Mouse (Mus musculus): ENCODE measurements around the gene Rgs3. TPM values are rescaled to one million over a fixed set of nuclear protein-coding genes. Genes with fewer than 3 reads are reported as not detected.

Gene Rgs3
- polyA plus RNA-seq, 1 experiment from 2014 or later, result 62.0 TPM

GRCm38 (mm10) chr4:62541802-62542201 is 17.8 kb upstream of the Rgs3 start:
- Histone ChIP-seq H3K4me1 (ENCODE audit: insufficient read depth, low read length) (no peaks in the 10 kb centered on the region), H3K9ac (replicated peaks; ENCODE audit: low read length) (no peak overlapping the region), H3K27me3 (ENCODE audit: insufficient read depth, low read length) (no peaks in the 10 kb centered on the region), H3K27ac (ENCODE audit: low read length) (no peak overlapping the region), H3K36me3 (ENCODE audit: insufficient read depth, low read length) (no peaks in the 10 kb centered on the region), H3K4me2 (replicated peaks; ENCODE audit: low read depth, low read length) (no peak overlapping the region), H3K4me3 (ENCODE audit: low read length) (no peak overlapping the region), H3K9me3 (ENCODE audit: low read length) (no peaks in the 10 kb centered on the region)
- WGBS, result 82% methylated on average over 3 of the region's 3 CpGs
- no peak for ATAC-seq (ENCODE audit: low FRiP score, low TSS enrichment)

GRCm38 (mm10) chr4:62543782-62544181 is 15.9 kb upstream of the Rgs3 start:
- Histone ChIP-seq H3K36me3 (ENCODE audit: insufficient read depth, low read length) (no peaks in the 10 kb centered on the region), H3K9me3 (ENCODE audit: low read length) (no peaks in the 10 kb centered on the region), H3K27ac (ENCODE audit: low read length) (no peak overlapping the region), H3K27me3 (ENCODE audit: insufficient read depth, low read length) (no peaks in the 10 kb centered on the region), H3K4me1 (ENCODE audit: insufficient read depth, low read length) (no peaks in the 10 kb centered on the region), H3K9ac (replicated peaks; ENCODE audit: low read length) (no peak overlapping the region), H3K4me2 (replicated peaks; ENCODE audit: low read depth, low read length) (no peak overlapping the region), H3K4me3 (ENCODE audit: low read length) (no peak overlapping the region)
- WGBS, result 86% methylated on average over 6 of the region's 6 CpGs
- ATAC-seq (ENCODE audit: low FRiP score, low TSS enrichment), result no peak

DNA sequence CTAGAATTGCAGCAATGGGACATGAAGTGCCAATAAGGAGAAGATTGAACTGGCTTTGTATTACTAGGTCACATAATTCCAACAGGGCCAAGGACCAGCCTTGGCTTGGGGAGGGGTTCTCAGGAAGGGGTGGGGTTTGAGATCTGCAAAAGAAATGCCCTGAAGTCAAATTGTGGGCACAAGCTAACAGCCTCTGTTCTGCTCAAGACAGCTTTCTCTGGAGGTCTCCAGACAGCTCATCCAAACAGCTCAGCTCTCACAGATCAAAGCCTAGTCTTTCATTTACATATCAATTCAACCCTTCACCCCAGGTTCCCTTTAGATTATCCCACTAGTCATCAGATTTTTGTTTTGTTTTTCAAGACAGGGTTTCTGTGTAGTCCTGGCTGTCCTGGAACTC is 14.8 kb upstream of the Rgs3 start:
- Histone ChIP-seq H3K9ac (replicated peaks; ENCODE audit: low read length) (no peak overlapping the region), H3K4me3 (ENCODE audit: low read length) (no peak overlapping the region), H3K9me3 (ENCODE audit: low read length) (no peaks in the 10 kb centered on the region), H3K27me3 (ENCODE audit: insufficient read depth, low read length) (no peaks in the 10 kb centered on the region), H3K4me2 (replicated peaks; ENCODE audit: low read depth, low read length) (no peak overlapping the region), H3K4me1 (ENCODE audit: insufficient read depth, low read length) (no peaks in the 10 kb centered on the region), H3K27ac (ENCODE audit: low read length) (no peak overlapping the region), H3K36me3 (ENCODE audit: insufficient read depth, low read length) (no peaks in the 10 kb centered on the region)
- no peak for ATAC-seq (ENCODE audit: low FRiP score, low TSS enrichment)

GRCm38 (mm10) chr4:62551966-62552365 is 7.7 kb upstream of the Rgs3 start:
- Histone ChIP-seq H3K27ac (ENCODE audit: low read length) (no peak overlapping the region), H3K4me2 (replicated peaks; ENCODE audit: low read depth, low read length) (no peak overlapping the region), H3K27me3 (ENCODE audit: insufficient read depth, low read length) (no peaks in the 10 kb centered on the region), H3K36me3 (ENCODE audit: insufficient read depth, low read length) (no peaks in the 10 kb centered on the region), H3K4me3 (ENCODE audit: low read length) (no peak overlapping the region), H3K9ac (replicated peaks; ENCODE audit: low read length) (no peak overlapping the region), H3K4me1 (ENCODE audit: insufficient read depth, low read length) (no peaks in the 10 kb centered on the region), H3K9me3 (ENCODE audit: low read length) (no peaks in the 10 kb centered on the region)
- WGBS, result 70% methylated on average over 7 of the region's 7 CpGs
- no peak for ATAC-seq (ENCODE audit: low FRiP score, low TSS enrichment)

DNA sequence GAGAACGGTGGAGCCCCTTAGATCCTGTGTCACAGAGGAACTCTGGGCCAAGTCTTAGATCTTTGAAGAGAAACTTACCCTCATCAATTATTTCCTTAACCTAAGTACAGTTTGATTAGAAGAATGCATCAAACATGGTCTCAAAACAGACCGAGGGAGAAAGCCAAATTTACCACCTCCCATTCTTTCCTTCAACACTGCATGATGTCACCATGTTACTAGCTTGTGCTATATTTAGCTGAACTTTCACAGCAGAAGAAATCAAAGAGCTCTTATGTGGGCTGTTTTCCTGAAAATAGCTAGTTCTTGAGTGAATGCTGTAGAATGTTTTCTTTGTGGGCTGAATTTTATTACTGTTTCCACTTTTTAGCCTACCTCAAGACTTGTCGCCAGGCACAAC is 2.2 kb upstream of the Rgs3 start:
- Histone ChIP-seq H3K4me3 (ENCODE audit: low read length) (no peak overlapping the region), H3K4me2 (replicated peaks; ENCODE audit: low read depth, low read length) (no peak overlapping the region), H3K36me3 (ENCODE audit: insufficient read depth, low read length) (no peaks in the 10 kb centered on the region), H3K27me3 (ENCODE audit: insufficient read depth, low read length) (no peaks in the 10 kb centered on the region), H3K9ac (replicated peaks; ENCODE audit: low read length) (no peak overlapping the region), H3K9me3 (ENCODE audit: low read length) (no peaks in the 10 kb centered on the region), H3K27ac (ENCODE audit: low read length) (no peak overlapping the region), H3K4me1 (ENCODE audit: insufficient read depth, low read length) (no peaks in the 10 kb centered on the region)
- ATAC-seq (ENCODE audit: low FRiP score, low TSS enrichment), result no peak
- WGBS, result 50% methylated on average over 3 of the region's 3 CpGs

DNA sequence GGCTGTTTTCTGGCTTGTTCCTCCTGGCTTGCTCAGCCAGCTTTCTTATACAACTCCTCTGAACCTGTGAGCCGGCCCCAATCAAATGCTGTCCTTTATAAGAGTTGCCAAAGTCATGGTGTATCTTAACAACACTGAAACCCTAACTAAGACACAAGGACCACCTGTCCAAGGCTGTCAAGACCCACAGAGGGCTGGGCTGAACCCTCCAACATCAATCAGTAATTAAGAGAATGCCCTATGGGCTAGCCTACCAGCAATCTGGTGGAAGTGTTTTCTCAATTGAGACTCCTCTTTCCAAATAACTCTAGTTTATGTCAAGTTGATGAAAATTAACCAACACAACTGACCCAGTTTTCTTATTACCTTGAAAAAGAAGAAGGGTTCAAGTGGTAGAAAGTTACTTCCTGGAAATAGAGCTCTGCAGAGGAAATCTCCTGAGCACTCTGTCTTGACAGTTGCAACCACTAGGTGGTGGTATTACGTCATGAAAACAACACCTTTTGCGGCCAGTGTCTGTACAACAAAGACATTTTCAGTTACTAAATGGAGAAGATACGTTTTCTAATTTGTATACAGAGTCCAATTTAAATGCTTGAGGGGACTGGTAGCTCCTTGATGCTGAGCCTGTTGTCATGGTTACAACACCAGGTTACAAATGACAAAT is 1.4 kb downstream of the Rgs3 start:
- no peaks in the 10 kb centered on the region for H3K36me3 ChIP-seq (ENCODE audit: insufficient read depth, low read length)
- peaks cover under 1% of the 10 kb centered on the region; the same call in 1 of the 2 replicates for H3K4me1 ChIP-seq (ENCODE audit: insufficient read depth, low read length)
- peak; percentile 69; the same call in 1 of the 2 replicates for ATAC-seq (ENCODE audit: low FRiP score, low TSS enrichment)
- 22% methylated on average over 4 of the region's 4 CpGs for WGBS
- H3K4me2 ChIP-seq (replicated peaks; ENCODE audit: low read depth, low read length), result no peak overlapping the region
- no peaks in the 10 kb centered on the region for H3K27me3 ChIP-seq (ENCODE audit: insufficient read depth, low read length)
- no peak overlapping the region for H3K27ac ChIP-seq (ENCODE audit: low read length)
- no peak overlapping the region for H3K4me3 ChIP-seq (ENCODE audit: low read length)
- H3K9ac ChIP-seq (replicated peaks; ENCODE audit: low read length), result no peak overlapping the region
- no peaks in the 10 kb centered on the region for H3K9me3 ChIP-seq (ENCODE audit: low read length)

DNA sequence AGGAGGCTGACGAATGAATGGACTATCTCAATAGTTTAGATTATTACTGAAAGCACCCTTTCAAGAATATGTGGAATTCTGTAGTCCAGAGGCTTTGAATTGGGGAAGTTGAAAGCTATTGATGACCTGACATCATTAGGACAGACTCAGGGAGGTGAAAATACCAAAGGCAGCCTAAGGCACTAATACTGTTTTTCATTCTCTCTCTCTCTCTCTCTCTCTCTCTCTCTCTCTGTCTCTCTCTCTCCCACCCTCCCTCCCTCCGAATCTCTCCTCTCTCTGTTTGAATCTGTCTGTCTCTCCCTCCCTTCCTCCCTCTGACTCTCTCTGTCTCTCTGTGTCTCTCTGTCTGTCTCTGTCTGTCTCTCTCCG is 2.0 kb downstream of the Rgs3 start:
- H3K4me2 ChIP-seq (replicated peaks; ENCODE audit: low read depth, low read length), result no peak overlapping the region
- H3K9me3 ChIP-seq (ENCODE audit: low read length), result no peaks in the 10 kb centered on the region
- no peaks in the 10 kb centered on the region for H3K36me3 ChIP-seq (ENCODE audit: insufficient read depth, low read length)
- 69% methylated on average over 3 of the region's 3 CpGs for WGBS
- no peaks in the 10 kb centered on the region for H3K27me3 ChIP-seq (ENCODE audit: insufficient read depth, low read length)
- no peak overlapping the region for H3K27ac ChIP-seq (ENCODE audit: low read length)
- peaks cover 6% of the 10 kb centered on the region; the same call in 1 of the 2 replicates for H3K4me1 ChIP-seq (ENCODE audit: insufficient read depth, low read length)
- no peak overlapping the region for H3K4me3 ChIP-seq (ENCODE audit: low read length)
- no peak overlapping the region for H3K9ac ChIP-seq (replicated peaks; ENCODE audit: low read length)
- ATAC-seq (ENCODE audit: low FRiP score, low TSS enrichment), result no peak

- Histone ChIP-seq H3K4me1 (ENCODE audit: insufficient read depth, low read length) (peaks cover 6% of the 10 kb centered on the region; the same call in 1 of the 2 replicates), H3K27me3 (ENCODE audit: insufficient read depth, low read length) (no peaks in the 10 kb centered on the region), H3K9me3 (ENCODE audit: low read length) (no peaks in the 10 kb centered on the region), H3K27ac (ENCODE audit: low read length) (no peak overlapping the region), H3K36me3 (ENCODE audit: insufficient read depth, low read length) (no peaks in the 10 kb centered on the region), H3K4me3 (ENCODE audit: low read length) (no peak overlapping the region), H3K9ac (replicated peaks; ENCODE audit: low read length) (no peak overlapping the region), H3K4me2 (replicated peaks; ENCODE audit: low read depth, low read length) (no peak overlapping the region)
- ATAC-seq (ENCODE audit: low FRiP score, low TSS enrichment), result no peak
- 64% methylated on average over 4 of the region's 4 CpGs for whole genome bisulfite sequencing
Observed at GRCm38 (mm10) chr4:62562006-62562405, 2.4 kb downstream of the Rgs3 start.

DNA sequence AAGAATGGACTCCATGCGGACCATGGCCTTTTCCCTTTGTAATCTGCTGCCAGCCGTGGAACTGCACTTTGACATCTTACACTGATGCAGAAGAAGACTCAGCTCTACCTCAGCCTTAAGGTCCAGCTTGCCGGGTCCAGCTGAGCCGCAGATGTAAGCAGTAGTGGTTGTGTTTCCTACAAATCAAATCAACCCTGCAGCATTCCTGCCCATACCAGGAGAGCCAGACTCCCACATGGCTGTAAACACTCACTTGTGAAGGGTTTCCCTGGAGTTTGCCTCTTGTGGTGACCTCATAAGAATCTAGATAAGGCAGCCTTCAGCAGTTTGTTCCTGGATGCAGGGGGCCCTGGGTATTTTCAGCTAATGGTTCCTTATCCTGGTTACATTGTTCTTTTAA is 6.9 kb downstream of the Rgs3 start:
- H3K27me3 ChIP-seq (ENCODE audit: insufficient read depth, low read length), result no peaks in the 10 kb centered on the region
- H3K36me3 ChIP-seq (ENCODE audit: insufficient read depth, low read length), result no peaks in the 10 kb centered on the region
- peaks cover 6% of the 10 kb centered on the region for H3K4me1 ChIP-seq (ENCODE audit: insufficient read depth, low read length)
- 50% methylated on average over 4 of the region's 4 CpGs for WGBS
- H3K4me3 ChIP-seq (ENCODE audit: low read length), result no peak overlapping the region
- no peak overlapping the region for H3K27ac ChIP-seq (ENCODE audit: low read length)
- ATAC-seq (ENCODE audit: low FRiP score, low TSS enrichment), result no peak; the same call in 1 of the 2 replicates
- H3K9me3 ChIP-seq (ENCODE audit: low read length), result no peaks in the 10 kb centered on the region
- H3K9ac ChIP-seq (replicated peaks; ENCODE audit: low read length), result no peak overlapping the region
- H3K4me2 ChIP-seq (replicated peaks; ENCODE audit: low read depth, low read length), result no peak overlapping the region

GRCm38 (mm10) chr4:62567696-62568095 is 8.0 kb downstream of the Rgs3 start:
- whole genome bisulfite sequencing, result 87% methylated on average over 6 of the region's 6 CpGs
- no peak for ATAC-seq (ENCODE audit: low FRiP score, low TSS enrichment)

More at GRCm38 (mm10) chr4:62567696-62568095, 8.0 kb downstream of the Rgs3 start:
- Histone ChIP-seq H3K9me3 (ENCODE audit: low read length) (no peaks in the 10 kb centered on the region), H3K27me3 (ENCODE audit: insufficient read depth, low read length) (no peaks in the 10 kb centered on the region), H3K4me2 (replicated peaks; ENCODE audit: low read depth, low read length) (no peak overlapping the region), H3K27ac (ENCODE audit: low read length) (no peak overlapping the region), H3K4me1 (ENCODE audit: insufficient read depth, low read length) (peaks cover 6% of the 10 kb centered on the region), H3K36me3 (ENCODE audit: insufficient read depth, low read length) (no peaks in the 10 kb centered on the region), H3K4me3 (ENCODE audit: low read length) (no peak overlapping the region), H3K9ac (replicated peaks; ENCODE audit: low read length) (no peak overlapping the region)
